12 mouse cellular contexts compared by ENCODE assay signal in genomic region chr12:75616841-75617240, GRCm38 (mm10).
"Had no signal": no experiment of that assay in that cellular context is flagged by ENCODE, and none has a peak within 500 bp of the region (broad histone marks: within the 10 kb centered on the region; RNA-seq: fewer than 3 reads in every experiment).

No protein-coding gene starts in this region.

- DNase-seq: left cerebral cortex, postnatal 4 days; right cerebral cortex, postnatal 4 days; spleen, adult 18-20 months; thymus, adult 2 months; thymus, postnatal 25 days had no signal

- ATAC-seq: midbrain, embryonic 16.5 days had no signal

- H3K36me3 ChIP-seq: limb, embryonic 13.5 days; lung, embryonic 15.5 days; neural tube, embryonic 13.5 days; stomach, embryonic 15.5 days had no signal

- H3K27me3 ChIP-seq: limb, embryonic 13.5 days; lung, embryonic 15.5 days; stomach, embryonic 15.5 days had no signal

- H3K4me1 ChIP-seq: stomach, embryonic 15.5 days had no signal

- H3K27ac ChIP-seq: kidney, postnatal 0 days; layer of hippocampus, adult 2 months; limb, embryonic 13.5 days; lung, embryonic 15.5 days; neural tube, embryonic 13.5 days; stomach, embryonic 15.5 days had no signal

- H3K9me3 ChIP-seq: lung, embryonic 15.5 days; neural tube, embryonic 13.5 days; stomach, embryonic 15.5 days had no signal

- H3K9ac ChIP-seq: neural tube, embryonic 13.5 days; stomach, embryonic 15.5 days had no signal
